Mouse (Mus musculus): ENCODE data around the gene Grin2a. TPM values are rescaled to one million over a fixed set of nuclear protein-coding genes. Genes with fewer than 3 reads are reported as not detected.
A peak's percentile ranks its signal among the peaks of the same experiment; 100 is the strongest.

The Grin2a gene
- total RNA-seq (2021), result 100 to 1,000 TPM; 129 to 130 TPM

DNA sequence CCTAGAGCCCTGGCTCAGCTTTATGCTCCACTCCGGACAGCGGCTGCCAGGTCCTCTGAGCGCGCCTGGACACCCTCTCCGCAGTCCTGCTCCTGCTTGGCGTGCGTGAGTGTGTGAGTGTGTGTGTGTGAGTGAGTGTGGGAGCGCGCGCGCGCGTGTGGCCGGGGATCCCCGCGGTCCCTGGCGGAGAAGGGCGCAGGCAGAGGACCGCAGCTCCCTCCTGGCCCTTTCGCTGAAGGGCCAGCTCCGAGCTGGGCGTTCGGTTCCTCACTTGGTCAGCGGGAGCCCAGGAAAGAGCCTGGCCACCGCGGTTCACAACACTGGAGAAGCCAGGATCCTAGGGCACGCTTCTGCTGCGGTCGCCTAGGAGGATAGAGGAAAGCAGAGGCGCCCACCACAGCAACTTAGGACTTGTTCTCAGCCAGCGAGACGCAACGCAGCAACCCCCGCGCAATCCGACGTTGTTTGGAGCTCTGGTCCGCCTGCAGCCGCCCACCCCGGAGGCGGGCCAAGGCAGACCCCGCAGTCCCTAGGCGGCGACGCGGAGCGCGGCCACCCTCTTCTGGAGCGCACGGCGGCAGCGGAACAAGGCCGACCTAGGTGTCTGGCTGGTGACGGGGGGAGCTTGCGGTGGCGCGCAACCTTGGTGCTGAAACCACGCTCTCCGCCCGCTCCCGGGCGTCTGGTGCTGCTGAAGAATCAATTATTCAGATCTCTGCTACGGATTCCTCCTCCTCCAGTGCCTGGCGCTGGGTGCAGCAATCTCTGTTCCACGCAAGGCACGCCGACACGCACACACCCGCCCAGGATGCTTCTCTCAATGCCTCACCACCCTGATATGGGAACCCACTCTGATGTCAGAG, at the start of gene Grin2a:
Grin2a (minus strand) TSS at position 610 of the 863 bp plus-strand sequence.
- intact Hi-C loops (cut with DNase I), result loop anchor here (10.0 kb wide), 3 partner anchors 240 to 690 kb away; no protein-coding TSS in a partner anchor
- peak; percentile 48 to 74 for DNase-seq (ENCODE audit: extremely low spot score in 1 of 2, low spot score in 2 of 2)

DNA sequence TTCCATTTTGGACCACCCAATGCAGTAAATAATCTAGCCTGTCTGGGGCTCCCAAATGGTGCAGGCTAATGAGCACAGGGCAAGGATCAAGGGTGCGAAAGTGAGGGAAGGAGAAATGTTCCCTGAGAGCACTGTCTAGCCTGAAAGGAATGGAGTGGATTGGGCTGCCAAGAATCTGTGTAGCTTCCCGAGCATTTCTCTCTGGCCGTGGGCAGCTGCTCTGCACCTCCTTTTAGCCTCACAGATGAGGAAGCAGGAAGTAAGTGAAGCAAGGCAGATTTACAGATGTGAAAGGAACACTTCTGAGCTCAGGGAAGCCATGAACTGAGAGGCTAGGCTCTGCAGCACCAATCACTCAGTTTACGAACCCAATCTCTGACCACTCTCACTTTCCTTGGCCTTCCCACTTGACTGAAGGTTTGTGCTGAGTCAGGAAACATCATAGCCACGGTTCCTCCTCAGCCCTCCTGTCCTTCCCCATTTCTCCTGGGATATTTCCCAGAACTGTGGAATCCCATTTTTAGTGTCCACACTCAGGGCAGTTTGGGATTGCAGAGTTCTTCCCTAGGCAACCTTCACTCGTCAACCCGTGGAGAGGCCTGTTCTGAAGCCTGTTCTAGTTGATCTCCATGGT, 40.3 kb upstream of the Grin2a start:
- intact Hi-C loops (cut with DNase I), result no loop called here
- DNase-seq (ENCODE audit: extremely low spot score in 1 of 2, low spot score in 2 of 2), result no peak

DNA sequence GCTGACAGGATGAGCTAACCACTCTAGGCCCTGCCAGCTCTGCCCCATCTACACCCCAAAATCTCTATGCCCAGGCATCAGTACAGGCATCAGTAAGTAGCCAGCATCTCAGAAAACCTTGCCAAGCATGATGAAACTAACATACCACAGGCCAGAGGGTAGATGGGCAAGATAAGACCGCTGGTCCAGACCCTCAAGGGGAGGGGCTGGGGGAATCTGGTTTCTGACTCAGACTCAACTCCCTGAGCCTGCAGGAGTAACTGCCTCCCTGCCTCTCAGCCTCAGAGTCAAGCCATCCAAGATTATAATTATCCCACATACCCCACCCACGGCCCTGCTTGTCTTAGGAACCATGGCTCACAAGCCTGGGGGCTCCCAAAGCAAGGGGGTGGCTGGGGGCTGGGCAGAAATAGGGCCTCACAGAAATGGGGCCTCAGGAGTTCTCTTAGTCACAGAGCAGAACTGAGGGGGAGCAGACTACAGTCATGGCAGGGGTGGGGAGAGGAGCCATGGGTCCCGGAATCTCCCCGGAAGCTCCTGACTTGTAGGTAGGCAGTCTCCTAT, 38.1 kb upstream of the Grin2a start:
- peak in 1 of 2 experiments; percentile 25 for DNase-seq (ENCODE audit: extremely low spot score in 1 of 2, low spot score in 2 of 2)
- intact Hi-C loops (cut with DNase I), result no loop called here

DNA sequence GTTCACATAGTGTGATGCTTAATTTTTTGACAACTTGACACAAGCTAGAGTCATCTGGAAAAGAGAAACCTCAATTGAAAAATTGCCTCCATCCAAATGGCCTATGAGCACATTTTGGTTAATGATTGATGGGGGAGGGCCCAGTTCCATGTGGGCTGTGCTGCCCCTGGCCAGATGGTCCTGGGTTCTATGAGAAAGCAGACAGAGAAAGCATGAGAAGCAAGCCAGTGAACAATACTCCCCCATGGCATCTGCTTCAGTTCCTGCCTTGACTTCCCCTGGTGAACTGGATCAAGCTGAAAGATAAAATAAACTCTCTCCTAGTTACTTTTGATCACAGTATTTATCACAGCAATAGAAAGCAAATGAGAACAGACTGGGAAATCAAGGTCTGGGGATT, 36.5 kb upstream of the Grin2a start:
- intact Hi-C loops (cut with DNase I), result no loop called here
- no peak for DNase-seq (ENCODE audit: extremely low spot score in 1 of 2, low spot score in 2 of 2)

DNA sequence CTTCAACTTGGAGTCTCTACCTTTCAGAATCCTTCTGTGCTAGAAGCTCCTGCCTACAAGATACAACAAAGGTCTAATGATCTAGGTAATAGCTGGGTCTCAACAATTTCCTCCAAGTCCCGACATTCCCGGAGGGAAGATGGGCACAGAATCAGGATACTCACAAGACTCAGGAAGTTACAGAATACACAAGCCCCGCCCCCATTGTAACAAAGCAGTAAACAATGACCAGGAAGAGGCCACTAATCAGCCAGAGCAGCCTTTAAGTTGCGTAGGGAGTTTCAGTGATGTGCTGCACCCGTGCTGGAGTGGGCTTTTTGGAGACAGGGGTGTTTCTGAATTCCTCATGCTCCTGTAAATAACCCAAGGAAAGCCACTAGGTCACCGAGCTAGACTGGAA, 31.4 kb upstream of the Grin2a start:
- intact Hi-C loops (cut with DNase I), result no loop called here
- DNase-seq (ENCODE audit: extremely low spot score in 1 of 2, low spot score in 2 of 2), result no peak

DNA sequence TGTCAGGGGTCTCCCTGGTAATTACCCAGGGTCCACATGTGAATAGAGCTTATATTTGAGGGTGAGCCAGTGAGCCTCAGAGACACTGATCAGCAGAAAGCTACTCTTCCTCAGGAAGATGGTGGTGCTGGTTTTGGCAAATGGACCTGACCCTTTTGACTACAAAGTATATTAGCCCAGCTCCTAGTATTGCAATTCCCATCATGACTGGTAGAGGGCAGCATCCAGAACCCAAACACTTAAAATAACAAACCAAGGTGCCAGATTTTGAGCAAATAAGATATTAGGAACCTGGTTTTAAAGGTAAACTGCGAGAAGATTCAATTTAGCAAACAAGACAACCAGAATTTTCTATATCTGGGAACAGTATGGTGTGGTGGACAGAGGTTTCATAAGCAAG, 14.4 kb upstream of the Grin2a start:
- intact Hi-C loops (cut with DNase I), result no loop called here
- DNase-seq (ENCODE audit: extremely low spot score in 1 of 2, low spot score in 2 of 2), result no peak

DNA sequence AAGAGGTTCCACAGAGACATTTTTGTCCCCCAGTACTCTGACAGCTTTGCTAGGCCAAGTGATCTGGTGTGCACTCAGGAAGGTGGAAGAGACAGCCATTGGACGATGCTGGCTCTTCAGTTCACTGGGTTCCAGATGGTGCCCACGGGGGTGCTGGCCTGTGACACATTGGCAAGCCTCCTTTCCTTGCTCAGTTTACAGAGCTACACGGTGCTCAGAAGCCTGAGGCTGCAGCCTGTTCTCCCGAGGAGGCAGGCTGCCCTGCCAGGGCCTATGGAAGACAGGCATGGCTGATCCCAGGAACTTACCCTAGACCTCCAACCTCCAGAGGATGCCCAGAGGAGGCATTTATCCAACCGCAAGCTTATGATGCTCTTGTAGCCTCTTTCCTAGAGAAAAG, 10.2 kb upstream of the Grin2a start:
- DNase-seq (ENCODE audit: extremely low spot score in 1 of 2, low spot score in 2 of 2), result no peak

DNA sequence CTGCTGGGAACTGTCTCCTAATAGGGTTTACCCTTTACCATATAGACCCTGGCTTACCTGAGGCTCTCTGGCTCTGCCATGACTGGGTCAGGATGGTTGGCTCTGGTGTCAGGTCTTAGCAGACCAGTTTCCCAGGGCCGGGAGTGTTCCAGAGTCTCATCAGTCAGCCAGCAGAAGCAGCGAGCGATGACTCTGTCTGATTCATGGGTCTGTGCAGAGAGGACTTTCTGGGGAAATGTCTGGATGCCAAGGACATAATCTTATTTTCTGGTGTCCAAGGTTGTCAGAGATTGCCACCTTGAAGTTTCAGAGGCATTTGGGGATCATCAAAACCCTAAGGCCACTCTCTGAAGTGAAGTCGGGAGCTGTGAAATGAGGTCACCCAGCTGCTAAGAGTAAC, 8.7 kb upstream of the Grin2a start:
- DNase-seq (ENCODE audit: extremely low spot score in 1 of 2, low spot score in 2 of 2), result no peak
- intact Hi-C loops (cut with DNase I), result loop anchor here (5.0 kb wide), 1 partner anchor 53 kb away; no protein-coding TSS in a partner anchor

More for the DNA sequence above, 10.2 kb upstream of the Grin2a start:
- intact Hi-C loops (cut with DNase I), result no loop called here

DNA sequence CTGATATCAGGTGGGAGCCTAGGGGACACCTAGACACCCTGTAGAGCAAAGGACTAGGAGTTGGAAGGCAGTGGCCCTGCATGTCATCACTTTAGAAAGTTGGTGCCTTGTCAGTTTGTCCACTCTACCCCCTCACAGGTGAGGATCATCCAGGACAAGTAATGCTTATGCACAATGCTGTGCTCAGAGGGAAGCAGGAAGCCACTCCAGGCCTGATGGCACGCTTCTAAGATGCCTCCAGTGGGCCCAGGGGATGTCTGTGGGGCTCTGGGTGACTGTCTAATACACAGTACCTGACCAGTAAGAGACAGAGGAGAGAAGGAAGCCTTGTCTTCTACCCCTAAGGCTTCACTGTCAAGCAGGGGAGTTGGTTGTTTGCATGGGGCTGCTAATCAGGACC, 7.6 kb upstream of the Grin2a start:
- DNase-seq (ENCODE audit: extremely low spot score in 1 of 2, low spot score in 2 of 2), result no peak
- intact Hi-C loops (cut with DNase I), result loop anchor here (5.0 kb wide), 1 partner anchor 54 kb away; no protein-coding TSS in a partner anchor

DNA sequence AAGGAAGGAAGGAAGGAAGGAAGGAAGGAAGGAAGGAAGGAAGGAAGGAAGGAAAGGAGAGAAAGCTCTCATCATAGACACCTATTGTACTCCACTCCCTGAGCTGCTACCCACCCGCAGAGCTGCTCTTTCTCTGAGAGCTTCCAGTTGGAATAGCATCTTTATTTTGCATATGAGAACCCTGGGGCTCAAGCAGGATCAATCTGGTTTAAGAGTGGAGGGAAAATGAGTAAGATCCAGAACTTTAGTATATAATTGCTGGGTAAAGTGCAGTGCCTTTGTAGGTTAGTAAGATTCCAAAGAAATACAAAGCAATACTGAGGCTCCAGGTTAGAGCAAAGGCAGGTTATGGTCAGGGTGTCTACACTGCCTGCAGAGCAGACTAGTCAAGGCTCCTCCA, 6.2 kb upstream of the Grin2a start:
- intact Hi-C loops (cut with DNase I), result loop anchor here (5.0 kb wide), 1 partner anchor 56 kb away; no protein-coding TSS in a partner anchor
- no peak for DNase-seq (ENCODE audit: extremely low spot score in 1 of 2, low spot score in 2 of 2)

DNA sequence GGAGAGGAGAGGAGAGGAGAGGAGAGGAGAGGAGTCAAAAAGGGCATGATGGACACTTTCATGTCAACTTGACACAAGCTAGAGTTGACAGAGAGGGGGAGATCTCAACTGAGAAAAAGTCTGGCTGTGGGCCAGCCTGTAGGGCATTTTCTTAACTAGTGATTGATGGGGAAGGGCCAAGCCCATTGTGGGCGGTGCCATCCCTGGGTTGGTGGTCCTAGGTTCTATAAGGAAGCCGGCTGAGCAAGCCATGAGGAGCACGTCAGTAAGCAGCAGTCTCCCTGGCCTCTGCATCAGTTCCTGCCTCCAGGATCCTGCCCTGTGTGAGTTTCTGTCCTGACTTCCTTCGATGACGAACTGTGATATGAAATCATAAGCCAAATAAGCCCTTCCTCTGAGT, 4.6 kb upstream of the Grin2a start:
- intact Hi-C loops (cut with DNase I), result loop anchor here (5.0 to 10.0 kb wide), 4 partner anchors 57 to 695 kb away; no protein-coding TSS in a partner anchor
- peak in 1 of 2 experiments; percentile 27 for DNase-seq (ENCODE audit: extremely low spot score in 1 of 2, low spot score in 2 of 2)

DNA sequence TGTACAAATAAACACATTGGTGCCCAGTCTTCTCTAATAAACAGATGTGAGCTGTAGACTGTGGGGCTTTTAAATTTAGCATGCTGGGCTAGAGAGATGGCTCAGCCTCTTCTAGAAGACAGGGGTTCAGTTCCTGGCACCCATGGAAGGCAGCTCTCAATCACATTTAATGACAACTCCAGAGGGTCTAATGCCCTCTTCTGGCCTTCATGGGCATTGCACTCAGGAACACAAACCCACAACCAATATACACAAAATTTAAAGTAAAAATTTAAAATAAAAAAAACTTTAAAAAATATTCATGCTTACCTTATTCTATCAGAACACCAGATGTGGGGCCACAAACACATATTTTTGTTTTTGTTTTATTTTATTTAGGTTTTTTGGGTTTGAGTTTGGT, 2.6 kb upstream of the Grin2a start:
- intact Hi-C loops (cut with DNase I), result loop anchor here (10.0 kb wide), 3 partner anchors 243 to 693 kb away; no protein-coding TSS in a partner anchor
- DNase-seq (ENCODE audit: extremely low spot score in 1 of 2, low spot score in 2 of 2), result no peak

DNA sequence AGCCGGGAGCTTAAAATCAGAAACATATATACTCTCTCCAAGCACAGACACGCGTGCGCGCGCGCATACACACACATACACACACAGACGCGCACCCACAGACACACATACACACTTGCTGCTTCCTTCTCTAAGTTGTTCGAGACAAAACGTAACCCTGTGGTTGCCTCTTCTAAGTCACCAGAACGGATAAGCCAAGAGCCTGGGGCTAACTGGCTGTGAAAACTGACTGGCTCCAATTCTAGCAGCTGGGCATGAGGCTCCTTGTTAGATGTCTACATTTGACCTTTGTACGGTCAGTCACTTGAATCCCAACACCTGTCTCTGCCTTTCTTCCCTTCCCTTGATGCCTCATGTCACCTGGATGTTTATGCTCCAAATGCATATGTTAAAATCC, 452 bp upstream of the Grin2a start:
- intact Hi-C loops (cut with DNase I), result loop anchor here (10.0 kb wide), 3 partner anchors 241 to 691 kb away; no protein-coding TSS in a partner anchor
- DNase-seq (ENCODE audit: extremely low spot score in 1 of 2, low spot score in 2 of 2), result no peak

DNA sequence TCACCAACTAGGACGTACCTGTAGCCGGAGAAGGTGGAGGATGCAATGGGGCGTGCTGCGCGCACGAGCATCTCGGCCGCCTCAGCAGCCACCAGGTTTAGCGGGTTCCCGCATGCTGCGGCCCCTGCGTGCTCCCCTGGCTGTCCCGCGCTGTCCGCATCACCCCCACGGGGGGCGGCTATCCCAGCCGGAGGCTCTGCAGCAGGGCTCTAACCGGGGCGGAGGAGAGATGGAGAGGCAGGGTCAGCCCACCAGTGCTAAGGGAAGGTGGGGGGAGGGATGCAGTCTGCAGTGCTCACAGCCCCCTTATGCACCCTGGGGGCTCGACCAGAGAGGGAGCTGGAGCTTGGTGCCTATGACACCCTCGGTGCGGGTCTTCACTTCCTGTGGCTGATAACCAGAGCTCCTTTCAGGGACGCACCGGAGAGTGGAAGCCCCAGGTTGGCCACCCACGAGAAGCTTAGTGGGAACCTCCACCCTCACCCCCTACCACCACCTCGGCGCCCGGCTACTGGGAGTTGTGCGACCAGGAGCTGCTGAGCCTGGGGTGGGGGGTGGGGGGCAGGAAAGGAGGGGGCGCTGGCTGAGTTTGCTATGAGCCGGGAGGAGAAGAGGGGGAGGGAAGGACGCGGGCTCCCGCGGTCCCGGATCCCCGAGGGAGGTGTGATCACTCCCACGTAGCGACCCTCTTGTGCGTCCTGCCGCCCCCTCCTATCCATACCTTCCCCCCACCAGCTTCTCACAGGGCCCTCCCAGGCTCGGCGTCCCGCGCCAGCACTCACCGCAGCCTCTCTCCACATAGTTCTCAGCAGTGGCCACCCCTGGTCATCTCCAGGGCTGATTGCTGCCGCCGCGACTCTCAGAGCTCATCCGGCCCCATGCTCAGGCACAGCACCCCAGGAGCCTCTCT, 1.1 kb downstream of the Grin2a start:
- intact Hi-C loops (cut with DNase I), result loop anchor here (10.0 kb wide), 3 partner anchors 239 to 689 kb away; no protein-coding TSS in a partner anchor
- peak; percentile 35 to 66 for DNase-seq (ENCODE audit: extremely low spot score in 1 of 2, low spot score in 2 of 2)

DNA sequence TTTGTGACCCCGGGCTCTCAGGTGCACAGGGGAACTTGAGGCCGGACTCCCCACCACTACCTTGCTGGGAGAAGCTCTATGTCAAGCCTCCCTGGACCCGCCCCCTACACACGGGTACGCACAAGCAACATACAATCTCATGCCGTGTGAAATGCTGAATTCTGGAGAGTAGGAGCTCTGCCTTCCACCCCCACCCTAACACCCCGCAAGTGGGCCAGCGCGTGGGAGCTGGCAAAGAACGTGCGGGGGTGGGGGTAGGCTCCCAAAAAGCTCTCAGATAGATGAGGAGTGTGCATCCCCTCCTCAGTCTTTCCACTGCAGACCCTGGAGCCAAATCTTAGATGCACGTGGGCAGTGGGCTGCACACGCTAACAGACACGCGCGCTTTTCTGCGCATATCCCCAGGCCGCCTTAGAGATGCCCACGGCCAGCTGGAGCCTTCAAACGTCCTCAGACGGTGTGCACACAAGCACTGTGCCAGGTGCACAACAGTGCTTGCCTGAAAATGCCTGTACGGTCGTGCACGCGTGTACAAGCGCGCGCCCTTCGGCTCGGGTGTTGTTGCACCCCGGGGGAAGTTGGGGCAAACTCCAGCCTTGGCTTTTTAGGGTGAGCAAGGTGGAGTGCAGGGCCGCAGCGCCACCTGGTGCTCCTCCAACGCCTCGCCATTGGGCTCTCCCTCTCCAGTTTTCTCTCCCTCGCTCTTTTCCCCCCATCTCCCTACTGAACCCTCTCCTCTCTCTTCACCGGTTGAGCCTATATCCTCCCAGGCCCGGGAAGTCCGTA, 1.9 kb downstream of the Grin2a start:
- intact Hi-C loops (cut with DNase I), result loop anchor here (2.0 to 10.0 kb wide), 5 partner anchors 239 to 1111 kb away; no protein-coding TSS in a partner anchor
- peak; percentile 74 to 82 for DNase-seq (ENCODE audit: extremely low spot score in 1 of 2, low spot score in 2 of 2)

DNA sequence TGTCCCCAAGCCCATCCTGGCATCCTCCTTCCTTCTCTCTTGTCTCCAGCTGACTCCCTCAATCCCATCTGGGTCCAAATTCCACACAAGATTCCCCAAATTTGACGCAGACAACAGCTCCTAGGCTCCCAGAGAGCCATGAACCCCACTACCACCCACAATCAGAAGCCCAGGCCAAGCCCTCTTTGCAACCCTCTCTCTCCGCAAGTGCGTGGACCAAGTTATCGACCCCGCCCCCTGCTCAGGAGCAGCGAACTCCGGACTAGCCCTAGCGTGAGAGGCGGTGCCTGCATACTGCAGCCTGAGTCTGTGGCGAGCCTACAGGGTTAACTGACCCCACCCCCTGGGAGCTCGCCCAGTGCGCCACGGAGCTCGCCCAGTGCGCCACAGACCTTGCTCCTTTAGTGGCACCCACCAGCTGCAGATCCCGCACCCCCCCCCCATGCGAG, 2.6 kb downstream of the Grin2a start:
- intact Hi-C loops (cut with DNase I), result loop anchor here (2.0 to 10.0 kb wide), 5 partner anchors 238 to 1110 kb away; no protein-coding TSS in a partner anchor
- DNase-seq (ENCODE audit: extremely low spot score in 1 of 2, low spot score in 2 of 2), result no peak

DNA sequence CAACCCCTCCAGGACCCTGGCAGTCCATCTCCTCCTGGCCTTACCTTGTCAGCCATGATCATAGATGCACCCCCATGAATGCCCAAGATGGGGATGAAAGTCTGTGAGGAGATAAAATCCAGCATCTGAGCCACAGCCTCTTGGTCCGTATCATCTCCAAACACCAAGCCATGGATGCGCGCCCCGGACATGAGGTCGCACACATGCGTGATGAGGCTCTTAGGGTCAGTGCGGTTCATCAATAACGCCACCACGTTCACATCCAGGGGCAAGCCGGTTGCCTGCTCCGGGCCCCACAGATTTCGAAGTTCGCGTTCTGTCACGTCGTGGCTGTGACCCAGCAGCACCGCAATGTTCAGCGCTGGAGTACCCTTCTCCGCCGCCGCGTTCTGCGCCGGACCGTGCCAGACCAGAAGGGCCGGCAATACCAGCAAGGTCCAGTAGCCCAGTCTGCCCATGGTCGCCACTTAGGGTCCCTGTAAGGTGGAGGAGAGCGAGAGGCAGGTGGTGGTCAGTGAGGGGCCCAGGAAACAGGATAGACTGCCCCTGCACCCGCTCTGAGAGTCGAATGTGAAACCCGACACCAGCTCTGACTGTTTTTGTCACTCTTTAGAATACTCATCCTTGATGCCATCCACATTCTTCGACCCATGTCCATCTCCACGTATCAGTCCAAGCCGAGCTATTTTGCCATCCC, 3.1 kb downstream of the Grin2a start:
- DNase-seq (ENCODE audit: extremely low spot score in 1 of 2, low spot score in 2 of 2), result peak in 1 of 2 experiments; percentile 43
- intact Hi-C loops (cut with DNase I), result loop anchor here (2.0 to 10.0 kb wide), 5 partner anchors 237 to 1109 kb away; no protein-coding TSS in a partner anchor

Data from left cerebral cortex, postnatal 10 days (tissue).